Mouse (Mus musculus) bone marrow, adult 2 months (tissue): ENCODE measurements around the gene Ptpn22.

Experiments used
- CTCF ChIP-seq: fragments of 200-500 bp; IDR thresholded peaks from 2 replicates; pipeline ENCODE4 v1.5.1; 2011; ENCODE audit warnings: low read length, control low read depth; ENCODE audit not compliant: control insufficient read depth, insufficient read depth
- POLR2A ChIP-seq: fragments of 200-500 bp; IDR thresholded peaks from 2 replicates; pipeline ENCODE4 v1.6.1; 2011; ENCODE audit warnings: low read depth, mild to moderate bottlenecking, control low read depth, low read length, borderline replicate concordance; ENCODE audit not compliant: control insufficient read depth

DNA sequence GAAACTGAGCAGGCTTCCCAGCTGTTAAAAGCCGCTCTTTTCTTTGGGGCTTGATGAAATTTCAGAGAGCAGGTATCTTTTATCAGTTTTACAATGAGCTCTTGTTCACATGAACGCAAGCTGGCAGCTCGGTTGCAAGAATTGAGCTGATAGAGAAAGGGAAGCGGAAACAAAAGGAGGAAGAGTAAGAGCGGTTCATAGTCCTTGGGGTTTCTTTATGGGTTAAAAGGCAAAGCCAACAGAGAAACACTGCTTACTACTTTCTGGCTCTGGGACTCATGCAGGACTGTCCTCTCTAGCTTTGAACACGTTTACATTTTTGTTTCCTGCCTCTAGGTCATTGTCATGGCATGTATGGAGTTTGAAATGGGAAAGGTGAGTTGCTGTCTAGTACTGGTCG, 14.7 kb downstream of the Ptpn22 start:
- TF ChIP-seq POLR2A (no peak), CTCF (no peak)
